Mouse (Mus musculus) adrenal gland, postnatal 4 days (tissue): ENCODE data around the gene Mesp1. TPM values are rescaled to one million over a fixed set of nuclear protein-coding genes. Genes with fewer than 3 reads are reported as not detected.

Experiments
- DNase-seq, 2 experiments: peaks; one replicate each; pipeline ENCODE4 v3.0.0; 2021 to 2022; ENCODE audit warnings: low spot score in 2 of 2, mixed read lengths in 2 of 2
- long read RNA-seq, 2 experiments: library from polyadenylated mRNA; stranded (forward); transcript quantifications; one replicate each; pipeline ENCODE4 v2.0.0; 2021
- total RNA-seq, 2 experiments: library from RNA; stranded (reverse); gene quantifications; 2 replicates each; pipeline ENCODE4 v1.2.3; 2021

Mesp1 gene
- under 1 TPM in 1 of 2 experiments, not detected in 1; 0.31 TPM for total RNA-seq
- long read RNA-seq, experiment 1: 0 reads
- long read RNA-seq, experiment 2, partial matches to known transcripts: 1 of 1 reads
- long read RNA-seq, experiment 2, other reads (novel, unspliced or antisense): 0 of 1 reads

- no peak for DNase-seq
These were observed at the start of gene Mesp1 for GRCm38 (mm10) chr7:79793688-79794087. Gene Mesp1 (minus strand): TSS chr7:79793788.

- no peak for DNase-seq
These were observed 48.6 kb upstream of the Mesp1 start for GRCm38 (mm10) chr7:79842163-79842562.

- no peak for DNase-seq
These were observed 43.7 kb upstream of the Mesp1 start for GRCm38 (mm10) chr7:79837247-79837646.

- no peak for DNase-seq
These were observed 41.6 kb upstream of the Mesp1 start for GRCm38 (mm10) chr7:79835196-79835595.

GRCm38 (mm10) chr7:79832980-79833379 lies 39.4 kb upstream of the Mesp1 start:
- DNase-seq: no peak

GRCm38 (mm10) chr7:79831585-79831984 lies 38.0 kb upstream of the Mesp1 start:
- no peak for DNase-seq

- no peak for DNase-seq
These were observed 37.6 kb upstream of the Mesp1 start for GRCm38 (mm10) chr7:79831145-79831544.

GRCm38 (mm10) chr7:79828341-79828740 lies 34.8 kb upstream of the Mesp1 start:
- DNase-seq: no peak

GRCm38 (mm10) chr7:79822092-79822695 lies 28.6 kb upstream of the Mesp1 start:
- DNase-seq: no peak

- DNase-seq: no peak
These were observed 26.4 kb upstream of the Mesp1 start for GRCm38 (mm10) chr7:79819996-79820395.

GRCm38 (mm10) chr7:79819515-79819914 lies 25.9 kb upstream of the Mesp1 start:
- no peak for DNase-seq

GRCm38 (mm10) chr7:79818321-79818720 lies 24.7 kb upstream of the Mesp1 start:
- no peak for DNase-seq

GRCm38 (mm10) chr7:79813409-79813808 lies 19.8 kb upstream of the Mesp1 start:
- DNase-seq: no peak

GRCm38 (mm10) chr7:79810611-79811506 lies 17.3 kb upstream of the Mesp1 start, which contains the start of gene Mesp2:
Gene Mesp2 (plus strand): TSS chr7:79810727.
- peak; percentile 48 for DNase-seq

GRCm38 (mm10) chr7:79808561-79808960 lies 15.0 kb upstream of the Mesp1 start:
- no peak for DNase-seq

GRCm38 (mm10) chr7:79803887-79804286 lies 10.3 kb upstream of the Mesp1 start:
- peak in 1 of 2 experiments; percentile 39 for DNase-seq

GRCm38 (mm10) chr7:79802037-79802436 lies 8.4 kb upstream of the Mesp1 start:
- DNase-seq: no peak

- no peak for DNase-seq
These were observed 7.8 kb upstream of the Mesp1 start for GRCm38 (mm10) chr7:79801391-79801790.

GRCm38 (mm10) chr7:79800336-79800735 lies 6.7 kb upstream of the Mesp1 start:
- DNase-seq: no peak

GRCm38 (mm10) chr7:79799506-79799905 lies 5.9 kb upstream of the Mesp1 start:
- DNase-seq: no peak

- DNase-seq: peak; percentile 62 to 69
These were observed 5.5 kb upstream of the Mesp1 start for GRCm38 (mm10) chr7:79799048-79799447.

- DNase-seq: no peak
These were observed 5.0 kb upstream of the Mesp1 start for GRCm38 (mm10) chr7:79798606-79799005.
